ENCODE assay signal across 7 mouse cellular contexts in genomic region chr5:104072272-104072886, GRCm38 (mm10). TPM values are rescaled to one million over a fixed set of nuclear protein-coding genes. Genes with fewer than 3 reads are reported as not detected.
DNase-seq lines count a peak whose midpoint lies in the region; ATAC-seq and TF ChIP-seq lines count a peak whose summit lies in the region.

No protein-coding gene starts in this region.

- H3K9ac ChIP-seq in ES-E14 (ENCODE audit: insufficient read depth, low read depth, low read length, poor library complexity, severe bottlenecking) = no peak overlapping the region
- no peak overlapping the region for H3K9ac ChIP-seq in hindbrain, embryonic 11.5 days (ENCODE audit: low read depth, low read length)
- no peak overlapping the region for H3K9ac ChIP-seq in midbrain, embryonic 13.5 days (replicated peaks)

- DNase-seq in ES-E14 (ENCODE audit: low read depth, low spot score) (no peak), adipocyte (ENCODE audit: low spot score) (no peak)
- peak; percentile 80 for DNase-seq in embryo, embryonic 11 days
- peak; percentile 71 for DNase-seq in hindbrain, embryonic 11.5 days (ENCODE audit: low spot score)
- no peak for DNase-seq in adrenal gland, adult 18-20 months (ENCODE audit: low spot score in 2 of 2)
- no peak for DNase-seq in urinary bladder, postnatal 14 days (ENCODE audit: low spot score)

- no peak overlapping the region for H3K27ac ChIP-seq in ES-E14 (ENCODE audit: insufficient read depth, low read depth, low read length, poor library complexity, severe bottlenecking)
- H3K27ac ChIP-seq in hindbrain, embryonic 11.5 days (ENCODE audit: low read depth, low read length) = peak overlapping the region; percentile 69
- H3K27ac ChIP-seq in midbrain, embryonic 13.5 days = peak overlapping the region; percentile 37

- peaks cover 0 to 3% of the 10 kb centered on the region in 2 experiments; a peak in 2 of 4 replicates for H3K4me1 ChIP-seq in ES-E14 (ENCODE audit: control insufficient read depth in 2 of 2, insufficient read depth in 2 of 2, low read length in 2 of 2, poor library complexity in 1 of 2)
- H3K4me1 ChIP-seq in hindbrain, embryonic 11.5 days (replicated peaks; ENCODE audit: control insufficient read depth, insufficient read depth, low read length) = 0 out of 2 replicates have a peak, but pooled peaks cover 3% of the 10 kb centered on the region
- H3K4me1 ChIP-seq in midbrain, embryonic 13.5 days (replicated peaks) = peaks cover 6% of the 10 kb centered on the region

- H3K4me3 ChIP-seq in ES-E14 (ENCODE audit: insufficient read depth in 1 of 2, low read depth in 1 of 2, low read length in 2 of 2, poor library complexity in 1 of 2, severe bottlenecking in 1 of 2) = no peak overlapping the region
- no peak overlapping the region for H3K4me3 ChIP-seq in hindbrain, embryonic 11.5 days (ENCODE audit: low read depth, low read length)
- H3K4me3 ChIP-seq in midbrain, embryonic 13.5 days (replicated peaks) = no peak overlapping the region

- no peaks in the 10 kb centered on the region for H3K9me3 ChIP-seq in ES-E14 (ENCODE audit: control insufficient read depth, insufficient read depth, low read depth, low read length)
- no peaks in the 10 kb centered on the region for H3K9me3 ChIP-seq in hindbrain, embryonic 11.5 days (ENCODE audit: control insufficient read depth, low read length)
- H3K9me3 ChIP-seq in midbrain, embryonic 13.5 days = no peaks in the 10 kb centered on the region

- ATAC-seq in hindbrain, embryonic 11.5 days (ENCODE audit: low FRiP score) = peak; percentile 93
- peak; percentile 91 for ATAC-seq in midbrain, embryonic 13.5 days

- WGBS in hindbrain, embryonic 11.5 days = 0% methylated on average over 6 of the region's 8 CpGs
- WGBS in midbrain, embryonic 13.5 days = 2% methylated on average over 6 of the region's 8 CpGs

- in situ Hi-C loops in ES-E14 (cut with MboI; ENCODE audit: low sequenced_read_pairs in 2 of 2, unreplicated experiment in 2 of 2) = no loop called here

- H3K27me3 ChIP-seq in hindbrain, embryonic 11.5 days (ENCODE audit: control insufficient read depth, insufficient read depth, low read length) = no peaks in the 10 kb centered on the region
- H3K27me3 ChIP-seq in midbrain, embryonic 13.5 days = peaks cover 13% of the 10 kb centered on the region; the same call in 1 of the 2 replicates

- H3K36me3 ChIP-seq in ES-E14 (ENCODE audit: control insufficient read depth, insufficient read depth, low read length, poor library complexity, severe bottlenecking) = no peaks in the 10 kb centered on the region
- H3K36me3 ChIP-seq in hindbrain, embryonic 11.5 days (ENCODE audit: control insufficient read depth, insufficient read depth, low read length) = no peaks in the 10 kb centered on the region
- no peaks in the 10 kb centered on the region for H3K36me3 ChIP-seq in midbrain, embryonic 13.5 days

- 0 out of 2 replicates have a peak overlapping the region, but pooled peaks have one; percentile 19 for H3K4me2 ChIP-seq in hindbrain, embryonic 11.5 days (replicated peaks; ENCODE audit: low read depth, low read length)
- H3K4me2 ChIP-seq in midbrain, embryonic 13.5 days (replicated peaks) = no peak overlapping the region; the same call in 1 of the 2 replicates

TF ChIP-seq in ES-E14, 5 proteins besides CTCF, POLR2A, EP300 and RAD21:
- no peak for TF ChIP-seq ZNF384 (IDR thresholded peaks at IDR 0.05; ENCODE audit: low read depth, low read length)
- 0 out of 2 replicates have a peak, but pooled peaks have one; percentile 40 for TF ChIP-seq MAFK (IDR thresholded peaks at IDR 0.05; ENCODE audit: insufficient read depth, low read depth, low read length)

RNA-seq across cellular contexts. Expression of gene Gm17660, which starts 5.0 kb away (rescaled TPM):
- total RNA-seq in ES-E14 (2012; rRNA removed) = not detected in 2 replicates
- not detected in 2 replicates for polyA plus RNA-seq in hindbrain, embryonic 11.5 days (2014; fragmentation: Nextera tagmentation; extraction: Ambion mirVana)
- not detected in 2 replicates for polyA plus RNA-seq in midbrain, embryonic 13.5 days (2015; fragmentation: Nextera tagmentation; extraction: Ambion mirVana)
- not detected for total RNA-seq in adrenal gland, adult 18-20 months (2021)

RNA-seq across cellular contexts. Expression of gene Nudt9, which starts 26.3 kb away (rescaled TPM):
- 55.4 and 75.6 TPM in 2 replicates for total RNA-seq in ES-E14 (2012; rRNA removed)
- 65.1 and 68.2 TPM in 2 replicates for polyA plus RNA-seq in hindbrain, embryonic 11.5 days (2014; fragmentation: Nextera tagmentation; extraction: Ambion mirVana)
- 54.8 and 58.2 TPM in 2 replicates for polyA plus RNA-seq in midbrain, embryonic 13.5 days (2015; fragmentation: Nextera tagmentation; extraction: Ambion mirVana)
- total RNA-seq in adrenal gland, adult 18-20 months (2021) = 10 to 100 TPM; 56.9 to 61.9 TPM

RNA-seq across cellular contexts. Expression of gene Sparcl1, which starts 41.2 kb away (rescaled TPM):
- total RNA-seq in ES-E14 (2012; rRNA removed) = 0.13 TPM in 1 of 2 replicates, not detected in the other
- 61.5 and 61.9 TPM in 2 replicates for polyA plus RNA-seq in hindbrain, embryonic 11.5 days (2014; fragmentation: Nextera tagmentation; extraction: Ambion mirVana)
- polyA plus RNA-seq in midbrain, embryonic 13.5 days (2015; fragmentation: Nextera tagmentation; extraction: Ambion mirVana) = 72.8 and 84.5 TPM in 2 replicates
- total RNA-seq in adrenal gland, adult 18-20 months (2021) = 10 to 100 TPM; 35.4 to 50.2 TPM

RNA-seq across cellular contexts. Expression of gene Hsd17b11, which starts 50.7 kb away (rescaled TPM):
- total RNA-seq in ES-E14 (2012; rRNA removed) = 45.6 and 78.4 TPM in 2 replicates
- 1.3 and 1.5 TPM in 2 replicates for polyA plus RNA-seq in hindbrain, embryonic 11.5 days (2014; fragmentation: Nextera tagmentation; extraction: Ambion mirVana)
- polyA plus RNA-seq in midbrain, embryonic 13.5 days (2015; fragmentation: Nextera tagmentation; extraction: Ambion mirVana) = 1.2 and 1.8 TPM in 2 replicates
- total RNA-seq in adrenal gland, adult 18-20 months (2021) = 10 to 100 TPM; 61.8 to 73.0 TPM

Comparison
In these comparisons a context has a peak if more than half of its experiments do, and no peak if none do; other contexts are left out.
1. DNase-seq: peak in embryo, embryonic 11 days (single experiment) and hindbrain, embryonic 11.5 days (single experiment); none in ES-E14 (single experiment), adrenal gland, adult 18-20 months (0 of 2), adipocyte (single experiment) and urinary bladder, postnatal 14 days (single experiment).
2. RNA of gene Sparcl1, which starts 41.2 kb away (total RNA-seq): 35.4 to 50.2 TPM in adrenal gland, adult 18-20 months; 0.13 TPM in ES-E14; every median in the first group is over 10 times any median in the second.